Mouse (Mus musculus): ENCODE data around the gene Pbx1. TPM values are rescaled to one million over a fixed set of nuclear protein-coding genes. Genes with fewer than 3 reads are reported as not detected.

The Pbx1 gene
- polyA plus RNA-seq, 2 experiments, result 26.5 to 48.2 TPM

DNA sequence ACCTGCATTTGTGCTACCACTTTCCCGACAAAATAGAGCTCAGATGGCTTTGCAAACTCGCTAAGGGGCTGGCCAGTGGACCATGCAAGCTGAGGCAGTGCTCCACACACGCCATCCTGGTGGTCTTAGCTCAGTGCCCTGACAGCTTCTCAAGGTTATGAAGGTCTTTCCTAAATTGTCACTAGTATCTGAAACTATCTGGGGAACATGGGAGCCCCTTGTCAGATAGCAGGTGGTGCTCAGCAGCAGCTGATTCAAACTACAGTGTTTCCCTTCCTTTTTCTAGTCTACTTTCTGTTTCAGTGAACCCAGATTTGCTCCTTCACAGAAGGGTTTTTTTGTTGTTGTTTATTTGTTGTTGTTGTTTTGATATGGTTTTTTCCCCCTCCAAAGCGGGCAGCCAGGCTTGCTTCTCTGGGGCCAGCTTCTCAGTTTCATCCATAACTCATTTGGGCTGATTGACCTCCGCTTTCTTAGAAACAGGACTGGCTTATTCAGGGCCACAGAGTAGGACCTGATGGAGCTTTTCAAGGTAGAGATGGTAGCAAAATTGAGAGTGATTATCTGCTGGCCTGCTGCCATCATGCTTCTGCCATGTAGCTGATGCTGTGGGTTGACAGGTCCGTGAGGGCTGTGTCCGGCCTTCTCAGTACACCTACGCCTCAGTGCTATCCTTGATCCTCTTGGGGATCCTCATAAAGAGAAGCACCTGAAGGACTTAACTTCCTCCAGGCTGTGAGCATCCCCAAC lies 141.7 kb downstream of the Pbx1 start:
- Histone ChIP-seq H3K4me2 (replicated peaks; ENCODE audit: low read depth, low read length, severe bottlenecking) (no peak overlapping the region), H3K9me3 (ENCODE audit: control insufficient read depth, low read length) (peaks cover 5% of the 10 kb centered on the region; the same call in 1 of the 2 replicates), H3K27ac (replicated peaks; ENCODE audit: low read depth, low read length) (no peak overlapping the region), H3K27me3 (ENCODE audit: control insufficient read depth, insufficient read depth, low read length) (peaks cover 20% of the 10 kb centered on the region; the same call in 1 of the 2 replicates), H3K4me1 (ENCODE audit: control insufficient read depth, insufficient read depth, low read length) (peaks cover 11% of the 10 kb centered on the region), H3K4me3 (replicated peaks; ENCODE audit: low read length) (no peak overlapping the region), H3K36me3 (ENCODE audit: control insufficient read depth, insufficient read depth, low read length) (no peaks in the 10 kb centered on the region), H3K9ac (ENCODE audit: low read depth, low read length, severe bottlenecking) (no peak overlapping the region)
- DNase-seq (ENCODE audit: low spot score) (no peak), ATAC-seq (ENCODE audit: low FRiP score, low read depth) (no peak)
- WGBS, result 73% methylated on average over 8 of the region's 8 CpGs
- no peak for TF ChIP-seq POLR2A (IDR thresholded peaks at IDR 0.05; ENCODE audit: borderline replicate concordance, extremely low read depth, insufficient read depth, insufficient read length)

DNA sequence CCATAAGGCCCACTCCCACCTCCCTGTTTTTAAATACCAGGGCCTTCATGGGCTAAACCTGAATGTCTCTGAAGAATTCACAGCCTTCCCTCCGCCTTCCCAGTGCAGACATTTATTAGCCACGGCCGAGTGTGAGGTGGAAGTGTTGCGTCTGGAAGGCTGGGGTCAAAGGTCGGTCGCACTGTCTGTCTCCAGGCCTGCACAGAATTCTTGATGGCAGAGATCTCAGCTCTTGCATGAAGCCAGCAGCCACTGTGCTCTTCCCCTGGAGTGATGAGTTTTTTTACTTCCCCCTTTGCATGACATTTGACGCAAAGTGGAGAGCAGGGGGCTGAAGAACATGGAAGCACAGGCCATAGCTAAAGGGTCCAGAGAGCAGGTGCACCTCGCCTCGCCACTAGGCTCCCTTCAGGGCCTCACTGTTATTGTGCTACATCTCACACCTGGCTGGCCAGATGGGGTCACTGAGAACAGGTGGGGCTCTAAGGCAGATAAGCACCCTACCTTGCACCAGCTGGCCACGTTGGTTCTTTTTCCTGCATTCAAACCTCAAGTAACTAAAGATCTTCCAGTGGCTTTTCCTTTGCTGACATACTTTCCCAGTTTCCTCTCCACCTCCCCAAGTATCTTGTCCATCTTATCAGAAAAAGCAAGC lies 143.1 kb downstream of the Pbx1 start:
- Histone ChIP-seq H3K9ac (ENCODE audit: low read depth, low read length, severe bottlenecking) (no peak overlapping the region), H3K4me3 (replicated peaks; ENCODE audit: low read length) (no peak overlapping the region), H3K27ac (replicated peaks; ENCODE audit: low read depth, low read length) (no peak overlapping the region), H3K36me3 (ENCODE audit: control insufficient read depth, insufficient read depth, low read length) (no peaks in the 10 kb centered on the region), H3K9me3 (ENCODE audit: control insufficient read depth, low read length) (peaks cover 5% of the 10 kb centered on the region; the same call in 1 of the 2 replicates), H3K4me2 (replicated peaks; ENCODE audit: low read depth, low read length, severe bottlenecking) (no peak overlapping the region), H3K27me3 (ENCODE audit: control insufficient read depth, insufficient read depth, low read length) (peaks cover 20% of the 10 kb centered on the region; the same call in 1 of the 2 replicates), H3K4me1 (ENCODE audit: control insufficient read depth, insufficient read depth, low read length) (peaks cover 16% of the 10 kb centered on the region)
- DNase-seq (ENCODE audit: low spot score) (no peak), ATAC-seq (ENCODE audit: low FRiP score, low read depth) (no peak)
- TF ChIP-seq POLR2A (IDR thresholded peaks at IDR 0.05; ENCODE audit: borderline replicate concordance, extremely low read depth, insufficient read depth, insufficient read length), result no peak
- WGBS, result 53% methylated on average over 10 of the region's 10 CpGs

DNA sequence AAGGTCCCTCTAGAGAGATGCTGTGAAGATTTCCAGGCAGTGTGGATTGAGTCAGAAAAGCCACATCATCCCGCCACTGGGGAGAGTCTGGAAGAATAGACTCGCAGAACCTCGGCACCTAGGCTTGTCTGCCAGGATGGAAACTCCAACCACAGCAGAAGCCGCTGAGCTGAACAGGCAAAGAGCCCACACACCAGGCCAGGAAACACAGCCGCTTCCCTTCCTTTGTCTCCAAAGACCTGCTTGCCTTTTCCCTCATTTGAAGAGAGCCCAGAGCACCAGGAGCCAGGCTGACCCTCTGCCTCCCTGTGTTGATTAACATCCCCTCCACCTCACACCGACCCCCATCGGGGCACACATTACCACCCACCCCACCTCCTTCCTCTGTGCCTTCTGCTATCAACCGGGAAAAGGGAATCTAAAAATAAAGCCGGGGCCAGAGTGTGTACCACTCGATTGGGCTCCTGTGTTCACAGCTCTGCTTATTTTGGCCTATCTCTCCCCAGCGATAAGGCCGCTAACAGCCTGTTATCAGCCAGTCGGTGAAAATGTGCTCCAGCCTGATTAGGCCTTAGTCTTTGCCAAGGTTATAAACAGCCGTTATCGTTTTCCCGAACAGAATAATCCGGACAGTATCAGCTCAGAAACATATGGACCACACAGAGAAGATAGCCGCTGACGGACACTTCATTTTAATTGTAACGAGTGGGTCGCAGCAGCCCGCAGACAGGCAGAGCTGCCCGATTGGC lies 144.1 kb downstream of the Pbx1 start:
- Histone ChIP-seq H3K9ac (ENCODE audit: low read depth, low read length, severe bottlenecking) (no peak overlapping the region), H3K36me3 (ENCODE audit: control insufficient read depth, insufficient read depth, low read length) (no peaks in the 10 kb centered on the region), H3K4me1 (ENCODE audit: control insufficient read depth, insufficient read depth, low read length) (peaks cover 25% of the 10 kb centered on the region), H3K4me2 (replicated peaks; ENCODE audit: low read depth, low read length, severe bottlenecking) (no peak overlapping the region), H3K4me3 (replicated peaks; ENCODE audit: low read length) (no peak overlapping the region), H3K9me3 (ENCODE audit: control insufficient read depth, low read length) (peaks cover 5% of the 10 kb centered on the region; the same call in 1 of the 2 replicates), H3K27ac (replicated peaks; ENCODE audit: low read depth, low read length) (no peak overlapping the region), H3K27me3 (ENCODE audit: control insufficient read depth, insufficient read depth, low read length) (peaks cover 20% of the 10 kb centered on the region; the same call in 1 of the 2 replicates)
- WGBS, result 52% methylated on average over 23 of the region's 23 CpGs
- no peak for DNase-seq (ENCODE audit: low spot score)
- ATAC-seq (ENCODE audit: low FRiP score, low read depth), result no peak
- TF ChIP-seq POLR2A (IDR thresholded peaks at IDR 0.05; ENCODE audit: borderline replicate concordance, extremely low read depth, insufficient read depth, insufficient read length), result no peak

DNA sequence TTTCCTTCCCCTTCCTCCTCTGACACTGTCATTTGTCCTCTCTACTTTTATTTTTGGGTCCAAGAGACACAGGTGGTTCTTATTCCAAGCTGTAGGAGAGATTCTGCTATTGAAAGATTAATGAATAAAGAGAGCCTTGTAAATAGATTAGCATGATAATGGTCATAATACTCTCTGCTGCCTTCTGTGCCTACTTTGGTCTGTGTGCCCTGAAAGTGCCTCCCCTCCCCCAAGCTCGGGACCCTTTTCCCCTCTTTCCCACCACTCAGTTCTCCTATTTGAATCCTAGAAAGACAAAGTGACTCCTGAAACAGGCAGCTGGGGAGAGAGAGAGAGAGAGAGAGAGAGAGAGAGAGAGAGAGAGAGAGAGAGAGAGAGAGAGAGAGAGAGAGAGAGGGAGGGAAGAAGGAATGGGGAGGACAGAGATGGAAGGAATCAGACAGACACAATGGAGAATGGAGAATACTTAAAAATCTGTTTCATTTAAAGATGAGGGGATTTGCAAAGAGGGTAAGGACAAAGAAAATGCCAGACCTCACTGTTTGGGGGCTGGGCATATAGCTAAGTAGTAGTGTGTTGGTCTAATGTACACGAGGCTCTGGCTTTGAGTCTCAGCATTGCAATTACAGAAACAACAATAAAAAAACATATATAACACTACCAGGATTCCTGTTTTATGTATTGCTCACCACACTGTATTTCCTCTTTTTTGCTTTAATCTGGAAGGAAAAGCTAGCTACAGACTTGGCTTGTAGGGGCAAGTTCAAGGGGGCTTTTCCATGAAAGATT lies 145.0 kb downstream of the Pbx1 start:
- DNase-seq (ENCODE audit: low spot score) (no peak), ATAC-seq (ENCODE audit: low FRiP score, low read depth) (no peak)
- Histone ChIP-seq H3K4me3 (replicated peaks; ENCODE audit: low read length) (no peak overlapping the region), H3K27ac (replicated peaks; ENCODE audit: low read depth, low read length) (no peak overlapping the region), H3K9me3 (ENCODE audit: control insufficient read depth, low read length) (peaks cover 5% of the 10 kb centered on the region; the same call in 1 of the 2 replicates), H3K4me2 (replicated peaks; ENCODE audit: low read depth, low read length, severe bottlenecking) (no peak overlapping the region), H3K4me1 (ENCODE audit: control insufficient read depth, insufficient read depth, low read length) (peaks cover 26% of the 10 kb centered on the region), H3K36me3 (ENCODE audit: control insufficient read depth, insufficient read depth, low read length) (no peaks in the 10 kb centered on the region), H3K27me3 (ENCODE audit: control insufficient read depth, insufficient read depth, low read length) (peaks cover 17% of the 10 kb centered on the region; the same call in 1 of the 2 replicates), H3K9ac (ENCODE audit: low read depth, low read length, severe bottlenecking) (no peak overlapping the region)
- no peak for TF ChIP-seq POLR2A (IDR thresholded peaks at IDR 0.05; ENCODE audit: borderline replicate concordance, extremely low read depth, insufficient read depth, insufficient read length)
- WGBS, result 39% methylated on average over 2 of the region's 2 CpGs
